Mouse (Mus musculus) effector memory CD4-positive, alpha-beta T cell, adult 7 months (primary cell): ENCODE data around the gene Cd9. TPM values are rescaled to one million over a fixed set of nuclear protein-coding genes. Genes with fewer than 3 reads are reported as not detected.

ENCODE experiments used
- polyA plus RNA-seq: library from polyadenylated mRNA; unstranded; fragments of 100-300 nt; shearing (Covaris generic); gene quantifications from one replicate; pipeline ENCODE4 v1.2.1, GENCODE M21; 2017

The Cd9 gene
- 192 TPM for polyA plus RNA-seq

DNA sequence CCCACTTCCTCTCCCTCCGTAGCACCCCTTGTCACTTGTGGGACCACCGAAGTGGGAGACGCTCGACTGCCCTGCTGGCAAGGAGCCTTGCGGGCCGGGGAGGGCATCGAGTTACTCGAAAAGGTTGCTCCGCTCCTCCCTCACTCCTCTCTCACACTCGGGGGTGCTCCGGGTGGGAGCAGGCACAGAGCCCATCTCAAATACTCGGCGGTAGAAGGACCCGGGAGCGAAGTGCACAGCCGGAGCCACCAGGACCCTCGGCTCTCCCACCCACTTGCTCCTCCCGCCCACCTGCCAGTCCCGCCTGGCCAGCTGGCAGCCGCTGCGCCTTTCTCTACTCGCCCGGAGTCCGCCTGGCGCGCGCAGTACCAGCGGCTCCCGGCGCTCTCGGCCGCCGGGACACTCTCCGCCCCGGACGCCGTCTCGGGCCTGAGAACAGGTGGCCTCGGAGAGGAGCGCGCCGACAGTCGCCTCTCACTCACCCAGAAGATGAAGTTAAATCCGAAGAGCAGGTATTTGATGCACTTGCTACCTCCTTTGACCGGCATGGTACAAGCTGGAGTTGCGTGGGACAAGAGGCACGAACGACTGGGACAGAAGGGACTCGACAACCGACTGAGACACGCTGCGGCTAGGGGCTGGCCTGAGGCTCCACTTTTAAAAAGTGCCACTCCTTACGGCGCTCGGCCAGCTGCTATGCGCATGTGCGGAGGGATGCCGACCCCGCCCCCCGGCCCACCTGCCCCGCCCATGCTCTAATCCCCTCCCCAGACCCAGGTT, at the start of gene Cd9:
Gene Cd9 (minus strand): TSS at position 700 of the 780 bp plus-strand sequence.

Other genes starting within 250 kb of the Cd9 start
- gene Tuba3a, start 208.7 kb downstream of the Cd9 start, polyA plus RNA-seq = 0.90 TPM
- gene Ltbr, start 180.9 kb downstream of the Cd9 start, polyA plus RNA-seq = not detected
- 0.18 TPM for gene Scnn1a, start 174.1 kb downstream of the Cd9 start, polyA plus RNA-seq
- gene Tnfrsf1a, start 145.4 kb downstream of the Cd9 start, polyA plus RNA-seq = 29.2 TPM
- gene Plekhg6, start 114.0 kb downstream of the Cd9 start, polyA plus RNA-seq = not detected
- gene Vwf, start 52.0 kb upstream of the Cd9 start, polyA plus RNA-seq = 0.85 TPM
- gene Ano2, start 195.6 kb upstream of the Cd9 start, polyA plus RNA-seq = 0.27 TPM